Mouse (Mus musculus): ENCODE results near the gene Plgrkt.

DNA sequence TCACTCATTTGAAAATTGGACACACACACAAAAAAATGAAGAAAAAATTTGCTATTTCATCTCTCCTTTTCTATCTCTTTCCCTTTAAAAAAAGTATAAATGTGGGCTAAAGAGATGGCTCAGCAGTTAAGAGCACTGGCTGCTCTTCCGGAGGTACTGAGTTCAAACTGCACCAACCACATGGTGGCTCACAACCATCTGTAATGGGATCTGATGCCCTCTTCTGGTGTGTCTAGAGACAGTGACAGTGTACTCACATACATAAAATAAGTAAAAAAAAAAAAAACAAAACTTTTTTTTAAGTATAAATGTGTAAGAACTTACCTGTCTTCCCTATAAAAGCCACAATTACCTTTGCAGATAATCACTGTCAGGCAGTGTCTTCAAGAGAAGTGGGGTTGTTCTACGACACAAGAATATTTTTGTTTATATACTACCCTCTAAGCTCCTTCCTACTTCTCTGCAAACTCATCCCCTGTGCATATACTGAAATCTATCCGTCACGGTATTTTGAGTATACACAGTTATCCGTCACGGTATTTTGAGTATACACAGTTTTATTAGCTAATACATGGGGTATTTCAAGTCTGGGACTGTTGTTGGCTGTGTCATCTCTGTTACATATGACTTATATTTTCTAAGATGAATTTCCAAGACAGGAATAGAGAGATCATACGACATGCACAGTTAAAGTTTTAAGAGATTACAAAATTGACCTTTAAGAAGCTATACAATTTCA lies 3.5 kb upstream of the Plgrkt start:
- no peak for TF ChIP-seq CTCF (IDR thresholded peaks at IDR 0.05; ENCODE audit: low read depth, low read length)
- no peak for TF ChIP-seq GATA1 (IDR thresholded peaks at IDR 0.05; ENCODE audit: borderline replicate concordance, low read length)
- no peak for TF ChIP-seq TAL1 (conservative IDR thresholded peaks at IDR 0.05; ENCODE audit: low read depth, low read length)
- TF ChIP-seq GATA2 (IDR thresholded peaks at IDR 0.05; ENCODE audit: borderline replicate concordance, low read depth, low read length): no peak
